Mouse (Mus musculus) forebrain, embryonic 15.5 days (tissue): Measurements from ENCODE around the gene Wwc2. TPM values are rescaled to one million over a fixed set of nuclear protein-coding genes. Genes with fewer than 3 reads are reported as not detected.

Source experiments
- ATAC-seq: fragments of 200-750 bp; cut with Nextera tagmentation; replicated peaks from 2 replicates; pipeline ENCODE4 v1.8.0; 2017; ENCODE audit warnings: mild to moderate bottlenecking, moderate TSS enrichment, moderate library complexity
- H3K27ac ChIP-seq: fragments of 300-500 bp; sonication (generic); replicated peaks from 2 replicates; pipeline ENCODE4 v1.5.1; 2015; ENCODE audit warnings: mild to moderate bottlenecking, inconsistent platforms
- H3K27me3 ChIP-seq: fragments of 300-500 bp; sonication (generic); 2 replicates; pipeline ENCODE4 v1.6.1; 2015; ENCODE audit warnings: inconsistent platforms
- H3K36me3 ChIP-seq: fragments of 300-500 bp; sonication (generic); 2 replicates; pipeline ENCODE4 v1.6.1; 2015; ENCODE audit warnings: mild to moderate bottlenecking, inconsistent platforms
- H3K4me1 ChIP-seq: fragments of 300-500 bp; sonication (generic); 2 replicates; pipeline ENCODE4 v1.6.1; 2015; ENCODE audit warnings: inconsistent platforms
- H3K4me2 ChIP-seq: fragments of 300-500 bp; sonication (generic); replicated peaks from 2 replicates; pipeline ENCODE4 v1.6.1; 2015; ENCODE audit warnings: mild to moderate bottlenecking, inconsistent platforms
- H3K4me3 ChIP-seq: fragments of 300-500 bp; sonication (generic); 2 replicates; pipeline ENCODE4 v1.5.1; 2015; ENCODE audit warnings: mild to moderate bottlenecking, inconsistent platforms
- H3K9ac ChIP-seq: fragments of 300-500 bp; sonication (generic); replicated peaks from 2 replicates; pipeline ENCODE4 v1.6.1; 2015; ENCODE audit warnings: mild to moderate bottlenecking, inconsistent platforms
- H3K9me3 ChIP-seq: fragments of 300-500 bp; sonication (generic); 2 replicates; pipeline ENCODE4 v1.6.1; 2016; ENCODE audit warnings: inconsistent platforms
- WGBS: fragments of 180-500 bp; shearing (Covaris S2); methylation state at CpG from one replicate; pipeline ENCODE4 v1.1.7; 2015; ENCODE audit warnings: mixed read lengths; 5-methylcytosine and 5-hydroxymethylcytosine counted together
- polyA plus RNA-seq: library from polyadenylated mRNA; unstranded; fragments of >200 nt; fragmentation: Nextera tagmentation; extraction: Ambion mirVana; gene quantifications from 2 replicates; pipeline ENCODE4 v1.2.1, GENCODE M21; 2015

The Wwc2 gene
- polyA plus RNA-seq, 1 experiment from 2014 or later = 4.1 TPM

DNA sequence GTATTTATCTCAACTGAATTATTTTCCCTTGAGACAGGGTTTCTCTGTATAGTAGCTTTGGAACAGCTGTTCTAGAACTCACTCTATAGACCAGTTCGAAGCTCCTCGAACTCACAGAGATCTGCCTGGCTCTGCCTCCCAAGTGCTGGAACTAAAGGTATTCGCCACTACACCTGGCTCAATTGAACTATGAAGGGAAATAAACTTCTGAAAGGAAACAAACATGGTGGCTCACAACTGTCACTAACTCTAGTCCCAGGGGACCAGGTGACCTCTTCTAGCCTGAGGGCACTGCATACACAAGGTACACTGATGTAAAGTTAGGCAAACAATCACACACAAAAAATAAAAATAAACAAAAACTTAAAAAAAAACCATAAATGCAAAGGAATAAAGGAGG lies 57.6 kb downstream of the Wwc2 start:
- Histone ChIP-seq H3K4me1 (peaks cover 20% of the 10 kb centered on the region), H3K9ac (no peak overlapping the region), H3K4me3 (no peak overlapping the region), H3K27me3 (no peaks in the 10 kb centered on the region; the same call in 1 of the 2 replicates), H3K36me3 (no peaks in the 10 kb centered on the region), H3K27ac (no peak overlapping the region), H3K4me2 (no peak overlapping the region), H3K9me3 (no peaks in the 10 kb centered on the region)
- ATAC-seq = no peak
- 94% methylated on average over 3 of the region's 3 CpGs for WGBS

DNA sequence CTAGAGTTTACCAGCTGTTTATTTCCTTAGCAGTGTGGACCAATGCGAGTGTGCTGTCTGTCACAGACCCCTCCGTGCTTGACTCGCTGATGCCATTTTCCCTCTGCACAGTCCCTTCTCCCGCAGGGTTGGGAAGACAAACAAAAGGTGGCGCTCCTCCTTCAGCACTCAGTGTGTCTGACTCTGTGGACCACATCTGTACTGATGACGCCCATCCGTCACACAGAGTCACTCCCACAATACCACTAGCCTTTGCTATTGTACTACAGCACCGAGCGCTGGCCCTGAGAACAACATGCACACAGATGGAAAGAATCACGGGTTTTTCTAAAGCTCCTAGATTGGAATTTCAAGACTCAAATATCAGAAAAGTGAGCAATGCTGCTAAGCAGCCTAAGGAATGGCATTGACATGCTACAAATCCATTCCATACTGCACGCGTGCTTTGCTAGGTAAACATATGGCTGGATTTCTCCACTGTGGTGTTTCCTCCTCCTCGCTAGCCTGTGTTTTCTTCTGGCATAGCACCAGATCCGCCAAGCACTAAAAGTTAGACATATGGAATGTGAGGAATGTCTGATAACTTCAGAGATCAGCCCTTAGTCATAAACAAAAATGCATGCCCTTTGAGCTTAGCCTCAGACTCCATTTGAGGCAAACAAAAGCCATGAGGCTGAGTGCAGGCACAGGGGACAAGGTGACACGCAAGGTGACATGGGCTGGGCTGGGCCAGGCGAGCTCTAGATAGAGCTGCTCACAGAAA lies 58.5 kb downstream of the Wwc2 start:
- peak; percentile 56 for ATAC-seq
- H3K4me1 ChIP-seq = peaks cover 20% of the 10 kb centered on the region
- H3K36me3 ChIP-seq = no peaks in the 10 kb centered on the region
- no peaks in the 10 kb centered on the region for H3K9me3 ChIP-seq
- H3K9ac ChIP-seq = no peak overlapping the region
- H3K27ac ChIP-seq = 0 out of 2 replicates have a peak overlapping the region, but pooled peaks have one; percentile 2
- H3K4me2 ChIP-seq = no peak overlapping the region
- 49% methylated on average over 16 of the region's 16 CpGs for WGBS
- no peaks in the 10 kb centered on the region; the same call in 1 of the 2 replicates for H3K27me3 ChIP-seq
- H3K4me3 ChIP-seq = no peak overlapping the region

DNA sequence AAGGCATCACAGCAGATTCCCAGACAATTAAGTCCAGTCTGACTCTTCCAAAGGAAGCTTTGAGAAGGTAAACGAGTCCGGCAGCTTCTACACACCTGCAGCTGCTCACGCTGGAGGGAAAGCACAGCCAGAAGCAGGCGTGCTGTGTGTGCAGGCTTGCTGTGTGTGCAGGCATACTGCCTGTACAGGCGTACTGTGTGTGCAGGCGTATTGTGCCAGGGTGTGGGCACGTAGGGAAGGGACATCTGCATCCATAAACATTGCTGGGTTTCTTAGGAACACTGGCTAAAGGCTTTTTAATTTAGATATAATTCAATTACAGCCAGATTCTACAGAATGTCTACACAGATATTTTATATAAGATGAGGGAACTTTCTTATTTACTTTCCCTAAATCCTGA lies 59.4 kb downstream of the Wwc2 start:
- WGBS = 79% methylated on average over 7 of the region's 7 CpGs
- Histone ChIP-seq H3K4me1 (peaks cover 15% of the 10 kb centered on the region), H3K9me3 (no peaks in the 10 kb centered on the region), H3K27me3 (no peaks in the 10 kb centered on the region; the same call in 1 of the 2 replicates), H3K9ac (no peak overlapping the region), H3K36me3 (no peaks in the 10 kb centered on the region), H3K27ac (no peak overlapping the region), H3K4me2 (no peak overlapping the region), H3K4me3 (no peak overlapping the region)
- no peak for ATAC-seq

DNA sequence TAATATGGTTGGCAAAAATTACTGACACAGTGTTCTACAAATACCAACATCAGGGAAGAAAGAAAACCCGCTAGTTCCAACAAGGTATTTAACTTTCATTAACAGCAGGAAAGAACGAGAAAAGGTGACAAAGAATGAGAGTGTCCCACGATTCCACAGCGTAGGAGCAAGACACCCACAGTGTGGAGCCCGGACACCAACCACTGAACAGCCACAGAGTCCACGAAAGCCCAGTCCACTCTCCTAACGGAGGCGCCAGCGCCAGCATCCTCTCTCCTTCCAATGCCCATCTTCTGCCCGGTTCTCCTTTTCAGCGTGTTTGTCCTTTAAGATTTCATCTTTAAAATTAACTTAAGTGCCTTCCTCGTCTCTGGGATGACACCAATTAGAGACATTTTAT lies 61.1 kb downstream of the Wwc2 start:
- H3K27me3 ChIP-seq = no peaks in the 10 kb centered on the region
- no peaks in the 10 kb centered on the region for H3K36me3 ChIP-seq
- no peaks in the 10 kb centered on the region for H3K9me3 ChIP-seq
- WGBS = 90% methylated on average over 12 of the region's 12 CpGs
- H3K27ac ChIP-seq = no peak overlapping the region
- peaks cover 10% of the 10 kb centered on the region for H3K4me1 ChIP-seq
- no peak overlapping the region for H3K9ac ChIP-seq
- no peak overlapping the region for H3K4me2 ChIP-seq
- H3K4me3 ChIP-seq = no peak overlapping the region
- ATAC-seq = no peak

DNA sequence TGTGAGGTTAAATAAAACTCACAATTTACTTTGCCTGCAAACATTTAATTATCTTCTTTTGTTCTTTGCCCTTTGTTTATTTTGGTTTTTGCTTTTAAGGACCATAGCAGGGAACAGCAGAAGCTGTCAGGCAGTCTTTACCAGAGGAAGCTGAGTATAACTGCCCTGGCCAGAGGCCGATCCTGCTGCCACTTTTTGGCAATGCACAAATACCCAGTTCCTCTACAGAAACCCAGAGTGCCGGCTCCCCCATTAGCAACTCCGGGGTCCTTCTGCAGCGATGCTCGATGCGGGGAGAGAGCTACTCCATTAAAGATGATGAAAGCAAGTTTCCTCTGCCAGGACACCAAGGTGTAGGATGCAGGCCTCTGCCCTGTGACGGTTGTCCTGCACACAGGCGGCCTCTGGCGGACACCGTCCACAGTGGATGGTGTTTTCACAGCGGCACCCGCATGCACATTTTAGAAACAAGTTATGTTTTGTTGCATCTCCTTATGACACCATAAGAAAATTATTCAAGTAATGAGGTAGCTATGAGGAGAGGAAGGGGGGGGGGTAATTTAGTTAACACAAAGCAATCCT lies 62.0 kb downstream of the Wwc2 start:
- H3K9me3 ChIP-seq = no peaks in the 10 kb centered on the region
- no peak overlapping the region for H3K27ac ChIP-seq
- no peak overlapping the region for H3K4me3 ChIP-seq
- H3K36me3 ChIP-seq = no peaks in the 10 kb centered on the region
- no peak overlapping the region for H3K4me2 ChIP-seq
- H3K4me1 ChIP-seq = peaks cover 10% of the 10 kb centered on the region
- WGBS = 88% methylated on average over 12 of the region's 12 CpGs
- ATAC-seq = no peak
- H3K9ac ChIP-seq = no peak overlapping the region
- no peaks in the 10 kb centered on the region for H3K27me3 ChIP-seq

DNA sequence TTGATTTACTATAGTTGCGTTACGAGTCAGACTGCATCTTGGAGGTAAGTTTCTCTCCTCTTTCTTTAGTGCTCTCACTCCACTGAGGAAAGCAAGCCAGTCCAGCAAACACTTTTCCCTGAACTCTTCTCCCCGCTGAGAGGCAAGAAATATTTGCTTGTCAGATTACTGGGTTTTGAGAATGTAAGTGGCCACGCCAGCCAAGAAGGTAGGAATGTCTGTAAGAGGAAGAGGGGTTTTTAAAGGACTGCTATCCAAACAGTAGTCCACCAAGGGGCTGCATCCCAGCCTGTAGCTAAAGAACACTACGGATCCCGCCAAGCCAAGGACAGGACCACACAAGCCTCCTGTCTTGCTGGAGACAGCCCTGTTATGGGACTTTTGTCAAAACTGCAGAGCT lies 65.8 kb downstream of the Wwc2 start:
- no peak for ATAC-seq
- Histone ChIP-seq H3K4me1 (no peaks in the 10 kb centered on the region), H3K27me3 (no peaks in the 10 kb centered on the region), H3K9me3 (no peaks in the 10 kb centered on the region), H3K4me2 (no peak overlapping the region), H3K9ac (no peak overlapping the region), H3K27ac (no peak overlapping the region), H3K4me3 (no peak overlapping the region), H3K36me3 (no peaks in the 10 kb centered on the region)
- WGBS = 87% methylated on average over 6 of the region's 6 CpGs

DNA sequence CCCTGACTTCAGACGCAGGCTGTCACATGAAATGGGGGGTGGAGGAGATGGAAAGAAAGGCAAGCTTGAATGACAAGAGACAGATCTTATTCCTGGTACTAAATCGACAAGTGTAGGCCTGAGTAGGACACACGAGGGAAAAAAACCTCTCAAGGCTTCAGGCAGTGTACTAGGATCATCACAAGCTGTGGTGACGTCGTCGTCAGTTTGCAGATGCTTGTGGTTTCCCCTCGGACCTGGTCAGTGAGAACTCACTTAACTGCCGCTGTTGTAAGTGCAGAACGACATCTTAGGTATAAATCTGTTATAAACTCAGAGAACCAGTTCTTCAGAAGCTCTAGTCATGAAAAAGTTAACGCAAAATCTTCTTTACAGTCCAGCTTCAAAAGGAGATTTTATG lies 67.9 kb downstream of the Wwc2 start:
- 84% methylated on average over 10 of the region's 10 CpGs for WGBS
- no peak for ATAC-seq
- Histone ChIP-seq H3K27me3 (no peaks in the 10 kb centered on the region), H3K4me3 (no peak overlapping the region), H3K9ac (no peak overlapping the region), H3K36me3 (no peaks in the 10 kb centered on the region), H3K9me3 (no peaks in the 10 kb centered on the region), H3K4me1 (no peaks in the 10 kb centered on the region), H3K4me2 (no peak overlapping the region), H3K27ac (no peak overlapping the region)

DNA sequence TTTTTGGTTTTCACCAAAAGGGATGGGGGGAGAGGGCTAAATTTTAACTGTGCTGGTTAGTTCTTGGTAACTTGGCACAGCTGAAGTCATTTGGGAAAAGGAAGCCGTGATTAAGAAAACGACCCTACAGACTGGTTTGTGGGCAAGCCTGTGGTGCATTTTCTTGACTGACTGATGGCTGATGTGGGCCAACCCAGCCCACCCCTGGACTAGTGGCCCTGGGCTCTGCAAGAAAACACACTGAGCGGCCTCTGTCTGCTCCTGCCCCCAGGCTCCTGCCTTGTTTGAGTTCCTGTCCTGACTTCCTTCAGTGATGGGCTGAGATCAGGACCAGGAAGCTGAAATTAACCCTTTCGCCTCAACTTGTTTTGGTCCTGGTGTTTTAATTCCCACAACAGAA lies 68.7 kb downstream of the Wwc2 start:
- Histone ChIP-seq H3K9ac (no peak overlapping the region), H3K4me2 (no peak overlapping the region), H3K4me1 (no peaks in the 10 kb centered on the region), H3K4me3 (no peak overlapping the region), H3K36me3 (no peaks in the 10 kb centered on the region), H3K27me3 (no peaks in the 10 kb centered on the region), H3K9me3 (no peaks in the 10 kb centered on the region), H3K27ac (no peak overlapping the region)
- ATAC-seq = no peak
- WGBS = 82% methylated on average over 4 of the region's 4 CpGs

DNA sequence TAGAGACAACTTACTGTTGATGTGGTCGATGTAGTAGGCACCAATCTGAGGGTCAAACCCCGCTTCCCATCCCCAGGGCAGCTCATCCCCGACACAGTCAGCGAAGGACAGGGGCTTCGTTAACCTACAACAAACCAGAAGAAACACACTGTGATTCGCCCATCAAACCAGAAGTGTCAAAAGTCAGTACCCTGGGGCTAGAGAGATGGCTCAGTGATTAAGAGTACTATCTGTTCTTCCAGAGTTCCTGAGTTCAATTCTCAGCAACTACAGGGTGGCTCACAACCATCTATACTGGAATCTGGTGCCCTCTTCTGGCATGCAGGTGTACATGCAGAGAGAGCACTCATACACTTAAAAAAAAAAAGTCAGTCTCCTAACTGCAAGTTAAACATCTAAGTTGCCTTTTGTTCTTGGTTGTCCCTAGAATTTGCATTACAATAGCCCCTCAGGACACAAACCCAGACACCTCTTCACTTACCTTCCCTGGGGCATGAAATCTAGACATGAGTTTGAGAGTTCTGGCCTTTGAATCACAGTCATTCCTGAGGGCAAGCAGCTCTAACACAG lies 70.1 kb downstream of the Wwc2 start:
- ATAC-seq = no peak
- Histone ChIP-seq H3K27me3 (no peaks in the 10 kb centered on the region), H3K4me1 (no peaks in the 10 kb centered on the region), H3K9me3 (no peaks in the 10 kb centered on the region), H3K9ac (no peak overlapping the region), H3K36me3 (no peaks in the 10 kb centered on the region), H3K27ac (no peak overlapping the region), H3K4me2 (no peak overlapping the region), H3K4me3 (no peak overlapping the region)
- WGBS = over 99% methylated on average over 6 of the region's 6 CpGs

DNA sequence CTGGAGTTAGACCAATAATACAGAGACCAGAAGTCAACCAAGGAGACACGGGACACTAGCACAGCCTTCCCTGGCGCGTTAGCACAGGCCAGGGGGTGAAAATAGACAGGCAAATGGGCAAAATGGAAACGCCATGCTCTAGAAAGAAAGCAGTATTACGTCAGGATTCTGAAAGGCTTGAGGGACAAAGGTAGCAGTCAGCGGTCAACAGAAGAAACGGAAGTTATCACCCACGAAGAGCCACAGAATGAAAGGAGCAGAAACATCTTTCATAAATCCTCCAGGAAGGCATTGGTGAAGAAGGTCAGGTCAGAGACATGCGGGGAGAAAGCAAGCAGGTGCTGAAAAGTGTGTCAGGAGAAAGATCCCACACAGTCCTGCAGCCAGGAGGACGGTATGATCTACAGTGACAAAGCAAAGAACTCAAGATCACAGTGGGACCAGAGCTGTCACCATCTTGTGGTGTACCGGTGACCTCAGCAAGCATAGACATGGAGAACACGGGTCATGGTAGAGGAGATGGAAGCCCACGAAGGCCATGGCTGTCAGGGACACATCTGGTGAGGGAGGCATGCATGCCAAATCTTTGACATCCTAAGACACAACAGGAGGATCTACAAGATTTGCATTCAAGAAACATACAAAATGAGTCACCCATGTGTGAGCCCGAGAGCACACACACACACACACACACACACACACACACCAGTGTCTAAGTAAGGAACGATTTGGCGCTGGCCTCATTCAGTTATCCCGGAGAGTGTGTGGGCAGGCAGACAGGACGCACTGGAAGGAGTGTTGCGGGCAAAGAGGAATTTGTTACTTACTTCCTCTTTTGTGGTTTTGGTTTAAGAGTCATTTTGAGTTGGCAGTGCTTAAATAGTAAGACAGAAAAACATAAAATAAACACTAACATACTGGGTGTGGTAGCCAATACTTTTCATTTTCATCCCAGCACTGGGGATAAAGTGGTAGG lies 73.4 kb downstream of the Wwc2 start:
- Histone ChIP-seq H3K4me2 (no peak overlapping the region), H3K9me3 (no peaks in the 10 kb centered on the region), H3K27me3 (no peaks in the 10 kb centered on the region), H3K4me3 (no peak overlapping the region), H3K9ac (no peak overlapping the region), H3K4me1 (no peaks in the 10 kb centered on the region), H3K27ac (no peak overlapping the region), H3K36me3 (no peaks in the 10 kb centered on the region)
- ATAC-seq = no peak
- WGBS = 89% methylated on average over 19 of the region's 19 CpGs

DNA sequence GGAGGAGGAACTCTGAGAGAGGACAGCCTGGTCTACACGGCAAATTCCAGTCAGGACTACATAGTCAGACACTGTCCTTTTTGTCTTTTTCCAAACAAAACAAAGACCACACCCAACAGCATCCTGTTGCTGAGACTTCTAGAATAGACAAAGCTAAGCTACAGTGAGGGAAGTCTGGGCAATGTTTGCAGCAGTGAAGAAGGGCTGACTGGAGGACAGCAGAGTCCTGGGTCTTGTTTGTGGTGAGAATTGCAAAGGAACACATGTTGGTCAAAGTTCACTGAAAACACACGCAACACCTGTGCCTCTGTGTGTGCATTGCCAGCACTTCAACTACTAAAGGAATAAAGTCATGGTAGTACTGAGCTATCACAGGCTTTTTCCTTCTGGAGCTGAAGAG lies 75.2 kb downstream of the Wwc2 start:
- Histone ChIP-seq H3K27ac (no peak overlapping the region), H3K36me3 (no peaks in the 10 kb centered on the region), H3K4me3 (no peak overlapping the region), H3K4me1 (no peaks in the 10 kb centered on the region), H3K27me3 (no peaks in the 10 kb centered on the region), H3K4me2 (no peak overlapping the region), H3K9me3 (no peaks in the 10 kb centered on the region), H3K9ac (no peak overlapping the region)
- ATAC-seq = no peak
- WGBS = 93% methylated on average over 2 of the region's 2 CpGs

DNA sequence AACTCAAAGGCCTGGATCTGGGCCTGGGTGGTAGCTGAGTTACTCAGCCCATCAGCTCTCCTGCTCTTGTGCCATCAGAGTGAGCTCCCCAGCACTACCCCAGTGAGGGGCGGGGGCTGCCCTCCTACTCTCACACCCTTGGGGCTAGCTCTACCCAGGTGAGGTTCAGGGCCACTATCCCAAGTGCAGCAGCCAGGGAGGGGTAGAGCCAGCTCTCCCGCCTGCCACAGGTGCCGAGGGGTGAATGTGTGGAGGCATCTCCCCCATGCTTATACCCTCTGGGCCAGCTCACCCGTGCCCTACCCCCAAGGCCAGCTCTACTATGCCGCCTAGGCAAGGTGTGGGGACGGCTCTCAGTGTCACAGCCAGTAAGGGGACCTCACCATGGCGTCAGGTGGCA lies 75.8 kb downstream of the Wwc2 start:
- Histone ChIP-seq H3K4me2 (no peak overlapping the region), H3K4me1 (no peaks in the 10 kb centered on the region), H3K36me3 (no peaks in the 10 kb centered on the region), H3K9ac (no peak overlapping the region), H3K9me3 (no peaks in the 10 kb centered on the region), H3K4me3 (no peak overlapping the region), H3K27me3 (no peaks in the 10 kb centered on the region), H3K27ac (no peak overlapping the region)
- ATAC-seq = no peak
- WGBS = 92% methylated on average over 7 of the region's 7 CpGs
